Mouse (Mus musculus) embryonic facial prominence, embryonic 14.5 days (tissue): Measurements from ENCODE around the gene Myo9a. TPM values are rescaled to one million over a fixed set of nuclear protein-coding genes. Genes with fewer than 3 reads are reported as not detected.
A peak's percentile ranks its signal among the peaks of the same experiment; 100 is the strongest.
"Not testable (repeated sequence)": the region's sequence is repeated elsewhere in the genome, so short reads cannot be mapped to it uniquely, and the experiment has no call there.

ENCODE experiments used
- ATAC-seq: fragments of 200-750 bp; cut with Nextera tagmentation; 2 replicates; pipeline ENCODE4 v1.8.0; 2017; ENCODE audit warnings: low read depth, moderate number of reproducible peaks, moderate TSS enrichment
- DNase-seq: peaks from one replicate; pipeline ENCODE4 v3.0.0-alpha.2; 2015; ENCODE audit warnings: low spot score
- H3K27ac ChIP-seq: fragments of 300-500 bp; sonication (generic); replicated peaks from 2 replicates; pipeline ENCODE4 v1.5.1; 2014; ENCODE audit warnings: low read depth, mild to moderate bottlenecking, low read length, moderate library complexity
- H3K27me3 ChIP-seq: fragments of 300-500 bp; sonication (generic); replicated peaks from 2 replicates; pipeline ENCODE4 v1.6.1; 2014; ENCODE audit warnings: low read length; ENCODE audit not compliant: control insufficient read depth, insufficient read depth
- H3K36me3 ChIP-seq: fragments of 300-500 bp; sonication (generic); 2 replicates; pipeline ENCODE4 v1.6.1; 2014; ENCODE audit warnings: low read length, mixed read lengths; ENCODE audit not compliant: control insufficient read depth, insufficient read depth
- H3K4me1 ChIP-seq: fragments of 300-500 bp; sonication (generic); 2 replicates; pipeline ENCODE4 v1.6.1; 2014; ENCODE audit warnings: antibody characterized with exemption, low read length; ENCODE audit not compliant: control insufficient read depth, insufficient read depth
- H3K4me2 ChIP-seq: fragments of 300-500 bp; sonication (generic); 2 replicates; pipeline ENCODE4 v1.6.1; 2014; ENCODE audit warnings: low read depth, mild to moderate bottlenecking, low read length, moderate library complexity, mixed read lengths
- H3K4me3 ChIP-seq: fragments of 300-500 bp; sonication (generic); 2 replicates; pipeline ENCODE4 v1.5.1; 2014; ENCODE audit warnings: low read depth, mild to moderate bottlenecking, low read length
- H3K9ac ChIP-seq: fragments of 300-500 bp; sonication (generic); 2 replicates; pipeline ENCODE4 v1.6.1; 2014; ENCODE audit warnings: low read depth, mild to moderate bottlenecking, low read length, moderate library complexity, mixed read lengths
- H3K9me3 ChIP-seq: fragments of 300-500 bp; sonication (generic); 2 replicates; pipeline ENCODE4 v1.6.1; 2016; ENCODE audit warnings: low read length; ENCODE audit not compliant: control insufficient read depth
- WGBS: fragments of 180-500 bp; shearing (Covaris S2); extraction: QIAGEN DNeasy Blood & Tissue Kit; methylation state at CpG from one replicate; pipeline ENCODE4 v1.1.7; 2014; 5-methylcytosine and 5-hydroxymethylcytosine counted together
- polyA plus RNA-seq: library from polyadenylated mRNA; unstranded; fragments of >200 nt; fragmentation: Nextera tagmentation; extraction: Ambion mirVana; gene quantifications from 2 replicates; pipeline ENCODE4 v1.2.1, GENCODE M21; 2014

The Myo9a gene
- polyA plus RNA-seq, 1 experiment from 2014 or later, result 18.3 TPM

DNA sequence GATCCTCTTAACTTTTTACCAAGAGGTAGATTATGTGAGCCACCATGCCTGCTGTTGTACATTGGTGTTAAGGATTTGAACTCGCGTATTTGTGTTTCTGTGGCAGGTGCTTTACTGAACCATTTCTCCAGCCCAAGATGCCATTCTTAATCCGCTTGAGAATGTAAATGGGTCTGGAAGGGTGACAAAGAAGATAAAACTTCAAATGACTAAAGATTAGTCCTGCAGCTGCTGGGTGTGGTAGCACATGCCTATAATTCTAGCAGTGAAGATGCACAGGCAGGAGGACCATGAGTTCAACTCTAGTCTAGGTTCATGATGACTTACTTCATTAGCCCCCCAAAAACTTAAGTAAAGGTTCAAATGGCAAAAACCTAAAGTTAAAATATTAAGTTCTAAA, 6.8 kb upstream of the Myo9a start:
- 93% methylated on average over 3 of the region's 3 CpGs for WGBS

GRCm38 (mm10) chr9:59748387-59748786, 2.3 kb upstream of the Myo9a start:
- 94% methylated on average over 2 of the region's 2 CpGs for WGBS
- 0 out of 2 replicates have a peak, but pooled peaks cover 7% of the 10 kb centered on the region for H3K4me1 ChIP-seq
- ATAC-seq, result no peak

More for the DNA sequence above, 6.8 kb upstream of the Myo9a start:
- H3K27me3 ChIP-seq, result no peaks in the 10 kb centered on the region
- H3K9me3 ChIP-seq, result no peaks in the 10 kb centered on the region
- H3K9ac ChIP-seq, result no peak overlapping the region
- H3K4me1 ChIP-seq, result no peaks in the 10 kb centered on the region
- no peak overlapping the region for H3K4me2 ChIP-seq
- H3K27ac ChIP-seq, result no peak overlapping the region
- no peak for DNase-seq
- H3K36me3 ChIP-seq, result no peaks in the 10 kb centered on the region
- no peak for ATAC-seq
- H3K4me3 ChIP-seq, result no peak overlapping the region

DNA sequence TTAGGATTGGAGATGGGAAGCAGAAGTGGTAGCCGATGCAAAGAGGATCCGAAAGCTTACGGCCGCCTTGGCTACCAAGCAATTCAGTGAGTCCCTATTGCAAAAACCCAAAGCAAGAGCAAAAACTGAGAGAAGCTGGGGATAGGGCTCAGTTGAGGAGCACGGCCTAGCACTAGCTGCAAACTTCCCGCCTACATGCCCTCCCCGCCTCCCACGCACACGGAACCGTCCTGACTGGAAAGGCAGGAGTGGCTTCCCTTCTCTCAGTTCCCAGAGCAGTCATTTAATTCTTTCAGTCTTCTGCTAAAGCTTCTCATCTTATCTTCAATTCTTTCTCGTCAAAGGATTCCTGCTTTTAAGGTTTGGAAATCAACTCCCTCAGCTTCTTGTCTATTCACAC, 1.7 kb upstream of the Myo9a start:
- no peaks in the 10 kb centered on the region for H3K9me3 ChIP-seq
- 0 out of 2 replicates have a peak, but pooled peaks cover 9% of the 10 kb centered on the region for H3K4me1 ChIP-seq
- no peak overlapping the region for H3K9ac ChIP-seq
- H3K36me3 ChIP-seq, result no peaks in the 10 kb centered on the region
- no peak for ATAC-seq
- no peak overlapping the region for H3K27ac ChIP-seq
- WGBS, result 86% methylated on average over 11 of the region's 11 CpGs
- no peak for DNase-seq
- no peak overlapping the region; the same call in 1 of the 2 replicates for H3K4me2 ChIP-seq
- H3K4me3 ChIP-seq, result no peak overlapping the region
- H3K27me3 ChIP-seq, result no peaks in the 10 kb centered on the region

More at GRCm38 (mm10) chr9:59748387-59748786, 2.3 kb upstream of the Myo9a start:
- no peaks in the 10 kb centered on the region for H3K9me3 ChIP-seq
- no peak overlapping the region for H3K4me2 ChIP-seq
- no peak overlapping the region for H3K27ac ChIP-seq
- H3K4me3 ChIP-seq, result no peak overlapping the region
- H3K27me3 ChIP-seq, result no peaks in the 10 kb centered on the region
- DNase-seq, result no peak
- no peak overlapping the region for H3K9ac ChIP-seq
- no peaks in the 10 kb centered on the region for H3K36me3 ChIP-seq

- DNase-seq (no peak), ATAC-seq (no peak)
- Histone ChIP-seq H3K4me1 (0 out of 2 replicates have a peak, but pooled peaks cover 10% of the 10 kb centered on the region), H3K36me3 (no peaks in the 10 kb centered on the region), H3K4me2 (peak overlapping the region; percentile 80), H3K4me3 (peak overlapping the region; percentile 83), H3K9ac (peak overlapping the region; percentile 70), H3K27me3 (no peaks in the 10 kb centered on the region), H3K27ac (peak overlapping the region; percentile 92), H3K9me3 (no peaks in the 10 kb centered on the region)
- 28% methylated on average over 12 of the region's 12 CpGs for WGBS
Measured at GRCm38 (mm10) chr9:59749581-59750265, 973 bp upstream of the Myo9a start.

GRCm38 (mm10) chr9:59751066-59751581, 428 bp downstream of the Myo9a start:
- Histone ChIP-seq H3K27ac (peak overlapping the region; percentile 94), H3K4me3 (peak overlapping the region; percentile 83), H3K36me3 (no peaks in the 10 kb centered on the region), H3K4me2 (peak overlapping the region; percentile 56), H3K27me3 (no peaks in the 10 kb centered on the region), H3K9ac (peak overlapping the region; percentile 88), H3K4me1 (0 out of 2 replicates have a peak, but pooled peaks cover 10% of the 10 kb centered on the region), H3K9me3 (no peaks in the 10 kb centered on the region)
- ATAC-seq, result peak; percentile 94
- under 1% methylated on average over 24 of the region's 49 CpGs for WGBS
- peak; percentile 86 for DNase-seq

GRCm38 (mm10) chr9:59751966-59752365, 1.3 kb downstream of the Myo9a start:
- peak overlapping the region; percentile 56 for H3K4me2 ChIP-seq
- 0 out of 2 replicates have a peak, but pooled peaks cover 10% of the 10 kb centered on the region for H3K4me1 ChIP-seq
- no peaks in the 10 kb centered on the region for H3K9me3 ChIP-seq
- H3K36me3 ChIP-seq, result no peaks in the 10 kb centered on the region
- WGBS, result 0% methylated on average over 2 of the region's 2 CpGs
- H3K9ac ChIP-seq, result peak overlapping the region; percentile 88
- DNase-seq, result no peak
- no peaks in the 10 kb centered on the region for H3K27me3 ChIP-seq
- no peak overlapping the region for H3K27ac ChIP-seq
- no peak for ATAC-seq
- peak overlapping the region; percentile 83 for H3K4me3 ChIP-seq

DNA sequence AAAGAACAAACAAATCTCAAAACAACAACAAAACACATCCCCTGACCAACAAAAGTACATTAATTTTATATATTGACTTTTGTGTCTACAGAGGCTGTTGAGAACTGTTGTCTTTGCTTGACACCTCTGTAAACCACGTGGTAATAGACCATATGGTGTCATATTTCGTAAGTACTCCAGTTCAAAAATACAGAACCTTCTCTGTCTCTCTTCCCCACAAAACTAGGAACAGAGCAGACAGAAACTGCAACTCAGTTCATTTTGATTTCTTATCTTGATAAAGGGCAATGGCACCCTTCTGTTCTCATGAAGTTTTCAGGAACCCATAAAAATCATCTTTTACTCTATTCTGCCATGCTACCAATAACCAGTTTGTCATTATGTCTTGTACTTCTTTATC, 4.5 kb downstream of the Myo9a start:
- H3K4me3 ChIP-seq, result no peak overlapping the region
- no peak overlapping the region for H3K9ac ChIP-seq
- DNase-seq, result no peak
- H3K27me3 ChIP-seq, result no peaks in the 10 kb centered on the region
- H3K27ac ChIP-seq, result no peak overlapping the region
- 50% methylated on average over 2 of the region's 2 CpGs for WGBS
- H3K36me3 ChIP-seq, result no peaks in the 10 kb centered on the region
- 0 out of 2 replicates have a peak, but pooled peaks cover 4% of the 10 kb centered on the region for H3K4me1 ChIP-seq
- no peak for ATAC-seq
- H3K9me3 ChIP-seq, result no peaks in the 10 kb centered on the region
- no peak overlapping the region for H3K4me2 ChIP-seq

- not testable (repeated sequence) for H3K27ac ChIP-seq, H3K4me3 ChIP-seq, H3K4me2 ChIP-seq, H3K36me3 ChIP-seq, H3K9ac ChIP-seq, ATAC-seq, DNase-seq, H3K4me1 ChIP-seq, H3K9me3 ChIP-seq, H3K27me3 ChIP-seq
- WGBS, result 93% methylated on average over 2 of the region's 3 CpGs
Measured at GRCm38 (mm10) chr9:59757016-59757415, 6.3 kb downstream of the Myo9a start.

DNA sequence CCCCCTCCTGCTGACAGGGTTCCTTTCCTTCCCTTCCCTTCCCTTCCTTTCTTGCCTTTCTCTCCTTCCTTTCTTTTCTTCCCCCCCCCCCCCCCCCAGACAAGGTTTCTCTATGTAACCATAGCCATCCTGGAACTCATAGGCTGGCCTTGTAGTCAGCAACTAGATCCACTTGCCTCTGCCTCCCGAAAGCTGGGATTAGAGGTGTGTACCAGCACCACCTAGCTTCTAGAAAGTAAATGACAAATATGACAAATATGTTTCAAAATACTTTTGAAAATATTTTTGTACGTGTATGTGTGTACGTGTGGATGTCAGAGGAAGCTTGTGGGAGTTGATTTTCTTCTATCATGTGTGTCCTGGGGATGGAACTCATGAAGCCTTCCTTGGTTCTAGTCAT, 9.8 kb downstream of the Myo9a start:
- H3K4me3 ChIP-seq, result no peak overlapping the region
- H3K27me3 ChIP-seq, result no peaks in the 10 kb centered on the region
- H3K4me1 ChIP-seq, result no peaks in the 10 kb centered on the region
- WGBS, result 70% methylated on average over 3 of the region's 3 CpGs
- H3K4me2 ChIP-seq, result no peak overlapping the region
- DNase-seq (peak; percentile 7), ATAC-seq (no peak)
- no peak overlapping the region for H3K9ac ChIP-seq
- H3K27ac ChIP-seq, result no peak overlapping the region
- no peaks in the 10 kb centered on the region for H3K36me3 ChIP-seq
- H3K9me3 ChIP-seq, result no peaks in the 10 kb centered on the region
